Mouse (Mus musculus): ENCODE data around the gene Apobec2. TPM values are rescaled to one million over a fixed set of nuclear protein-coding genes. Genes with fewer than 3 reads are reported as not detected.
A peak's percentile ranks its signal among the peaks of the same experiment; 100 is the strongest.
"Not testable (repeated sequence)": the region's sequence is repeated elsewhere in the genome, so short reads cannot be mapped to it uniquely, and the experiment has no call there.

Apobec2 gene
- 9.9 and 10.5 TPM in 2 replicates for polyA plus RNA-seq (2015; fragmentation: Nextera tagmentation; extraction: Ambion mirVana)

- Histone ChIP-seq H3K4me1 (replicated peaks; ENCODE audit: control insufficient read depth, insufficient read depth, low read length) (peaks cover 29% of the 10 kb centered on the region), H3K27ac (ENCODE audit: low read length) (0 out of 2 replicates have a peak within 1 kb of the TSS, but pooled peaks have one; percentile 15), H3K36me3 (ENCODE audit: control insufficient read depth, insufficient read depth, low read length) (no peaks in the 10 kb centered on the region), H3K4me2 (ENCODE audit: low read depth, low read length) (no peak within 1 kb of the TSS), H3K4me3 (ENCODE audit: low read length) (no peak within 1 kb of the TSS), H3K27me3 (ENCODE audit: control insufficient read depth, insufficient read depth, low read depth, low read length) (no peaks in the 10 kb centered on the region), H3K9me3 (ENCODE audit: control insufficient read depth, low read length) (no peaks in the 10 kb centered on the region), H3K9ac (ENCODE audit: low read length) (peak within 1 kb of the TSS; percentile 40; the same call in 1 of the 2 replicates)
- ATAC-seq (ENCODE audit: low read depth) = peak; percentile 44
- WGBS = 47% methylated on average over 16 of the region's 16 CpGs
These were observed at the start of gene Apobec2 for GRCm38 (mm10) chr17:48432158-48432980. TSS of gene Apobec2 (minus strand) at chr17:48432930.

GRCm38 (mm10) chr17:48479952-48480351 is 47.2 kb upstream of the Apobec2 start:
- no peak overlapping the region for H3K4me3 ChIP-seq (ENCODE audit: low read length)
- 74% methylated on average over 10 of the region's 10 CpGs for WGBS

GRCm38 (mm10) chr17:48475444-48475843 is 42.7 kb upstream of the Apobec2 start:
- ATAC-seq (ENCODE audit: low read depth) = no peak
- Histone ChIP-seq H3K36me3 (ENCODE audit: control insufficient read depth, insufficient read depth, low read length) (no peaks in the 10 kb centered on the region), H3K4me2 (ENCODE audit: low read depth, low read length) (no peak overlapping the region), H3K4me1 (replicated peaks; ENCODE audit: control insufficient read depth, insufficient read depth, low read length) (no peaks in the 10 kb centered on the region), H3K9me3 (ENCODE audit: control insufficient read depth, low read length) (no peaks in the 10 kb centered on the region), H3K9ac (ENCODE audit: low read length) (no peak overlapping the region), H3K4me3 (ENCODE audit: low read length) (no peak overlapping the region), H3K27ac (ENCODE audit: low read length) (no peak overlapping the region), H3K27me3 (ENCODE audit: control insufficient read depth, insufficient read depth, low read depth, low read length) (no peaks in the 10 kb centered on the region)
- 76% methylated on average over 8 of the region's 8 CpGs for WGBS

More at GRCm38 (mm10) chr17:48479952-48480351, 47.2 kb upstream of the Apobec2 start:
- Histone ChIP-seq H3K4me2 (ENCODE audit: low read depth, low read length) (no peak overlapping the region), H3K9me3 (ENCODE audit: control insufficient read depth, low read length) (no peaks in the 10 kb centered on the region), H3K27ac (ENCODE audit: low read length) (no peak overlapping the region), H3K27me3 (ENCODE audit: control insufficient read depth, insufficient read depth, low read depth, low read length) (no peaks in the 10 kb centered on the region), H3K36me3 (ENCODE audit: control insufficient read depth, insufficient read depth, low read length) (no peaks in the 10 kb centered on the region), H3K9ac (ENCODE audit: low read length) (no peak overlapping the region), H3K4me1 (replicated peaks; ENCODE audit: control insufficient read depth, insufficient read depth, low read length) (no peaks in the 10 kb centered on the region)
- no peak for ATAC-seq (ENCODE audit: low read depth)

GRCm38 (mm10) chr17:48474282-48474681 is 41.6 kb upstream of the Apobec2 start:
- not testable (repeated sequence) for H3K4me2 ChIP-seq (ENCODE audit: low read depth, low read length); H3K36me3 ChIP-seq (ENCODE audit: control insufficient read depth, insufficient read depth, low read length); H3K4me3 ChIP-seq (ENCODE audit: low read length); H3K27ac ChIP-seq (ENCODE audit: low read length); H3K9me3 ChIP-seq (ENCODE audit: control insufficient read depth, low read length); H3K9ac ChIP-seq (ENCODE audit: low read length); ATAC-seq (ENCODE audit: low read depth); H3K4me1 ChIP-seq (replicated peaks; ENCODE audit: control insufficient read depth, insufficient read depth, low read length); H3K27me3 ChIP-seq (ENCODE audit: control insufficient read depth, insufficient read depth, low read depth, low read length)
- whole genome bisulfite sequencing = 81% methylated on average over 6 of the region's 6 CpGs

- H3K4me3 ChIP-seq (ENCODE audit: low read length) = no peak overlapping the region
- H3K9ac ChIP-seq (ENCODE audit: low read length) = no peak overlapping the region
- peak; percentile 76 for ATAC-seq (ENCODE audit: low read depth)
These were observed 34.9 kb upstream of the Apobec2 start for GRCm38 (mm10) chr17:48467395-48468231.

GRCm38 (mm10) chr17:48466769-48467394 is 34.2 kb upstream of the Apobec2 start:
- H3K4me2 ChIP-seq (ENCODE audit: low read depth, low read length) = peak overlapping the region; percentile 38
- no peaks in the 10 kb centered on the region for H3K9me3 ChIP-seq (ENCODE audit: control insufficient read depth, low read length)
- peak; percentile 69 for ATAC-seq (ENCODE audit: low read depth)
- 0 out of 2 replicates have a peak overlapping the region, but pooled peaks have one; percentile 4 for H3K4me3 ChIP-seq (ENCODE audit: low read length)
- H3K27ac ChIP-seq (ENCODE audit: low read length) = no peak overlapping the region
- no peaks in the 10 kb centered on the region for H3K36me3 ChIP-seq (ENCODE audit: control insufficient read depth, insufficient read depth, low read length)
- no peak overlapping the region for H3K9ac ChIP-seq (ENCODE audit: low read length)
- WGBS = 19% methylated on average over 22 of the region's 22 CpGs
- no peaks in the 10 kb centered on the region for H3K27me3 ChIP-seq (ENCODE audit: control insufficient read depth, insufficient read depth, low read depth, low read length)
- H3K4me1 ChIP-seq (replicated peaks; ENCODE audit: control insufficient read depth, insufficient read depth, low read length) = peaks cover 4% of the 10 kb centered on the region; the same call in 1 of the 2 replicates

More at GRCm38 (mm10) chr17:48467395-48468231, 34.9 kb upstream of the Apobec2 start:
- no peaks in the 10 kb centered on the region for H3K36me3 ChIP-seq (ENCODE audit: control insufficient read depth, insufficient read depth, low read length)
- H3K27me3 ChIP-seq (ENCODE audit: control insufficient read depth, insufficient read depth, low read depth, low read length) = no peaks in the 10 kb centered on the region
- H3K9me3 ChIP-seq (ENCODE audit: control insufficient read depth, low read length) = no peaks in the 10 kb centered on the region
- whole genome bisulfite sequencing = 6% methylated on average over 22 of the region's 22 CpGs
- H3K27ac ChIP-seq (ENCODE audit: low read length) = no peak overlapping the region
- peak overlapping the region; percentile 38 for H3K4me2 ChIP-seq (ENCODE audit: low read depth, low read length)
- peaks cover 4% of the 10 kb centered on the region; the same call in 1 of the 2 replicates for H3K4me1 ChIP-seq (replicated peaks; ENCODE audit: control insufficient read depth, insufficient read depth, low read length)

- no peaks in the 10 kb centered on the region for H3K36me3 ChIP-seq (ENCODE audit: control insufficient read depth, insufficient read depth, low read length)
- H3K27ac ChIP-seq (ENCODE audit: low read length) = no peak overlapping the region
- no peak for ATAC-seq (ENCODE audit: low read depth)
- H3K27me3 ChIP-seq (ENCODE audit: control insufficient read depth, insufficient read depth, low read depth, low read length) = no peaks in the 10 kb centered on the region
- no peaks in the 10 kb centered on the region for H3K9me3 ChIP-seq (ENCODE audit: control insufficient read depth, low read length)
- H3K9ac ChIP-seq (ENCODE audit: low read length) = no peak overlapping the region
- 85% methylated on average over 4 of the region's 4 CpGs for WGBS
- H3K4me2 ChIP-seq (ENCODE audit: low read depth, low read length) = no peak overlapping the region
- no peak overlapping the region for H3K4me3 ChIP-seq (ENCODE audit: low read length)
- peaks cover 4% of the 10 kb centered on the region; the same call in 1 of the 2 replicates for H3K4me1 ChIP-seq (replicated peaks; ENCODE audit: control insufficient read depth, insufficient read depth, low read length)
These were observed 30.7 kb upstream of the Apobec2 start for GRCm38 (mm10) chr17:48463391-48463790.

GRCm38 (mm10) chr17:48462096-48462495 is 29.4 kb upstream of the Apobec2 start:
- Histone ChIP-seq H3K36me3 (ENCODE audit: control insufficient read depth, insufficient read depth, low read length) (no peaks in the 10 kb centered on the region), H3K9me3 (ENCODE audit: control insufficient read depth, low read length) (no peaks in the 10 kb centered on the region), H3K4me3 (ENCODE audit: low read length) (no peak overlapping the region), H3K9ac (ENCODE audit: low read length) (no peak overlapping the region), H3K4me1 (replicated peaks; ENCODE audit: control insufficient read depth, insufficient read depth, low read length) (peaks cover 2% of the 10 kb centered on the region; the same call in 1 of the 2 replicates), H3K27ac (ENCODE audit: low read length) (no peak overlapping the region), H3K27me3 (ENCODE audit: control insufficient read depth, insufficient read depth, low read depth, low read length) (no peaks in the 10 kb centered on the region), H3K4me2 (ENCODE audit: low read depth, low read length) (no peak overlapping the region)
- 95% methylated on average over 13 of the region's 13 CpGs for WGBS
- ATAC-seq (ENCODE audit: low read depth) = no peak; the same call in 1 of the 2 replicates
